Mouse (Mus musculus) hindbrain, embryonic 14.5 days (tissue): ENCODE data around the gene Znrf3. TPM values are rescaled to one million over a fixed set of nuclear protein-coding genes. Genes with fewer than 3 reads are reported as not detected.

ENCODE experiments used
- ATAC-seq: fragments of 200-750 bp; cut with Nextera tagmentation; 2 replicates; pipeline ENCODE4 v1.8.0; 2017; ENCODE audit warnings: moderate number of reproducible peaks, mild to moderate bottlenecking, moderate TSS enrichment, moderate library complexity; ENCODE audit not compliant: low FRiP score
- DNase-seq: peaks from one replicate; pipeline ENCODE4 v3.0.0-alpha.2; 2015; ENCODE audit warnings: low spot score
- H3K27ac ChIP-seq: fragments of 300-500 bp; sonication (generic); 2 replicates; pipeline ENCODE4 v1.5.1; 2014; ENCODE audit warnings: mild to moderate bottlenecking, moderate library complexity
- H3K27me3 ChIP-seq: fragments of 300-500 bp; sonication (generic); 2 replicates; pipeline ENCODE4 v1.6.1; 2014; ENCODE audit warnings: mild to moderate bottlenecking, low read length, mixed read lengths; ENCODE audit not compliant: control insufficient read depth, insufficient read depth
- H3K36me3 ChIP-seq: fragments of 300-500 bp; sonication (generic); replicated peaks from 2 replicates; pipeline ENCODE4 v1.6.1; 2014; ENCODE audit not compliant: control insufficient read depth, insufficient read depth
- H3K4me1 ChIP-seq: fragments of 300-500 bp; sonication (generic); replicated peaks from 2 replicates; pipeline ENCODE4 v1.6.1; 2014; ENCODE audit warnings: antibody characterized with exemption, low read length, mixed read lengths; ENCODE audit not compliant: control insufficient read depth, insufficient read depth
- H3K4me2 ChIP-seq: fragments of 300-500 bp; sonication (generic); replicated peaks from 2 replicates; pipeline ENCODE4 v1.6.1; 2014; ENCODE audit warnings: mild to moderate bottlenecking, moderate library complexity
- H3K4me3 ChIP-seq: fragments of 300-500 bp; sonication (generic); replicated peaks from 2 replicates; pipeline ENCODE4 v1.5.1; 2014; ENCODE audit warnings: mild to moderate bottlenecking, low read length
- H3K9ac ChIP-seq: fragments of 300-500 bp; sonication (generic); 2 replicates; pipeline ENCODE4 v1.6.1; 2014
- H3K9me3 ChIP-seq: fragments of 300-500 bp; sonication (generic); 2 replicates; pipeline ENCODE4 v1.6.1; 2016; ENCODE audit warnings: low read length; ENCODE audit not compliant: control insufficient read depth
- WGBS: fragments of 180-500 bp; shearing (Covaris S2); extraction: QIAGEN DNeasy Blood & Tissue Kit; methylation state at CpG from one replicate; pipeline ENCODE4 v1.1.7; 2014; 5-methylcytosine and 5-hydroxymethylcytosine counted together
- polyA plus RNA-seq: library from polyadenylated mRNA; unstranded; fragments of >200 nt; fragmentation: Nextera tagmentation; extraction: Ambion mirVana; gene quantifications from 2 replicates; pipeline ENCODE4 v1.2.1, GENCODE M21; 2014

Znrf3 gene
- polyA plus RNA-seq, 1 experiment from 2014 or later = 7.6 TPM

- H3K4me1 ChIP-seq = peaks cover 5% of the 10 kb centered on the region
- peak overlapping the region; percentile 22; the same call in 1 of the 2 replicates for H3K4me2 ChIP-seq
- 75% methylated on average over 24 of the region's 24 CpGs for WGBS
- H3K27ac ChIP-seq = no peak overlapping the region
- ATAC-seq (no peak), DNase-seq (no peak)
- no peaks in the 10 kb centered on the region for H3K27me3 ChIP-seq
- H3K9ac ChIP-seq = no peak overlapping the region
- no peaks in the 10 kb centered on the region for H3K9me3 ChIP-seq
- H3K4me3 ChIP-seq = no peak overlapping the region
- no peaks in the 10 kb centered on the region for H3K36me3 ChIP-seq
These were observed 200.6 kb downstream of the Znrf3 start for GRCm38 (mm10) chr11:5243812-5244748.

- H3K27me3 ChIP-seq = no peaks in the 10 kb centered on the region
These were observed 201.4 kb downstream of the Znrf3 start for GRCm38 (mm10) chr11:5243208-5243607.

GRCm38 (mm10) chr11:5242158-5242557, 202.5 kb downstream of the Znrf3 start:
- peaks cover 5% of the 10 kb centered on the region for H3K4me1 ChIP-seq
- H3K36me3 ChIP-seq = no peaks in the 10 kb centered on the region; the same call in 1 of the 2 replicates
- no peak overlapping the region for H3K27ac ChIP-seq
- H3K4me3 ChIP-seq = no peak overlapping the region
- WGBS = 88% methylated on average over 8 of the region's 8 CpGs
- H3K4me2 ChIP-seq = no peak overlapping the region
- no peak for DNase-seq
- ATAC-seq = no peak
- no peaks in the 10 kb centered on the region for H3K27me3 ChIP-seq
- no peak overlapping the region for H3K9ac ChIP-seq
- no peaks in the 10 kb centered on the region for H3K9me3 ChIP-seq

More at GRCm38 (mm10) chr11:5243208-5243607, 201.4 kb downstream of the Znrf3 start:
- H3K9ac ChIP-seq = no peak overlapping the region
- no peaks in the 10 kb centered on the region; the same call in 1 of the 2 replicates for H3K36me3 ChIP-seq
- no peak overlapping the region for H3K4me2 ChIP-seq
- no peaks in the 10 kb centered on the region for H3K9me3 ChIP-seq
- DNase-seq = no peak
- no peak for ATAC-seq
- H3K4me3 ChIP-seq = no peak overlapping the region
- H3K27ac ChIP-seq = no peak overlapping the region
- H3K4me1 ChIP-seq = peaks cover 5% of the 10 kb centered on the region
- WGBS = 94% methylated on average over 7 of the region's 7 CpGs

- Histone ChIP-seq H3K4me1 (peaks cover 5% of the 10 kb centered on the region), H3K27me3 (no peaks in the 10 kb centered on the region), H3K4me2 (no peak overlapping the region), H3K9me3 (no peaks in the 10 kb centered on the region), H3K27ac (peak overlapping the region; percentile 39; the same call in 1 of the 2 replicates), H3K36me3 (no peaks in the 10 kb centered on the region; the same call in 1 of the 2 replicates), H3K4me3 (no peak overlapping the region), H3K9ac (no peak overlapping the region)
- peak; percentile 27; the same call in 1 of the 2 replicates for ATAC-seq
- no peak for DNase-seq
- 18% methylated on average over 10 of the region's 10 CpGs for WGBS
These were observed 204.6 kb downstream of the Znrf3 start for GRCm38 (mm10) chr11:5239706-5240690.

Other genes starting within 250 kb of the Znrf3 start
- 3.9 and 5.7 TPM in 2 replicates for gene Kremen1, start 183.3 kb downstream of the Znrf3 start, polyA plus RNA-seq
- gene Xbp1, start 75.8 kb upstream of the Znrf3 start, polyA plus RNA-seq = 133 and 167 TPM in 2 replicates
- 11.4 and 15.4 TPM in 2 replicates for gene Ccdc117, start 97.3 kb upstream of the Znrf3 start, polyA plus RNA-seq
- not detected in 2 replicates for gene Ankrd36, start 124.8 kb upstream of the Znrf3 start, polyA plus RNA-seq